Mouse (Mus musculus): Measurements from ENCODE around the gene Tdrd12. TPM values are rescaled to one million over a fixed set of nuclear protein-coding genes. Genes with fewer than 3 reads are reported as not detected.
"Not testable (repeated sequence)": the region's sequence is repeated elsewhere in the genome, so short reads cannot be mapped to it uniquely, and the experiment has no call there.

Tdrd12 gene
- 0.29 and 0.53 TPM in 2 replicates for polyA plus RNA-seq (2016; fragmentation: Nextera tagmentation; extraction: Ambion mirVana)

GRCm38 (mm10) chr7:35537562-35537961 is at the start of gene Tdrd12:
Gene Tdrd12 (minus strand): TSS chr7:35537745.
- H3K36me3 ChIP-seq: no peaks in the 10 kb centered on the region
- no peaks in the 10 kb centered on the region for H3K27me3 ChIP-seq (replicated peaks)
- 92% methylated on average over 17 of the region's 17 CpGs for WGBS

GRCm38 (mm10) chr7:35586906-35587445 is 49.4 kb upstream of the Tdrd12 start:
- peak overlapping the region; percentile 81 for H3K4me3 ChIP-seq
- ATAC-seq (ENCODE audit: low FRiP score, low read depth): no peak
- H3K4me1 ChIP-seq: peaks cover 26% of the 10 kb centered on the region
- peaks cover 4% of the 10 kb centered on the region; the same call in 1 of the 2 replicates for H3K36me3 ChIP-seq
- 23% methylated on average over 15 of the region's 15 CpGs for WGBS
- H3K27ac ChIP-seq: no peak overlapping the region
- peak overlapping the region; percentile 80; the same call in 1 of the 2 replicates for H3K9ac ChIP-seq
- peak overlapping the region; percentile 95 for H3K4me2 ChIP-seq (replicated peaks)
- H3K27me3 ChIP-seq (replicated peaks): peaks cover 34% of the 10 kb centered on the region
- no peaks in the 10 kb centered on the region for H3K9me3 ChIP-seq

More at GRCm38 (mm10) chr7:35537562-35537961, at the start of gene Tdrd12:
- Histone ChIP-seq H3K4me2 (replicated peaks) (no peak within 1 kb of the TSS), H3K9me3 (no peaks in the 10 kb centered on the region), H3K4me3 (no peak within 1 kb of the TSS), H3K9ac (no peak within 1 kb of the TSS), H3K27ac (no peak within 1 kb of the TSS), H3K4me1 (no peaks in the 10 kb centered on the region)
- ATAC-seq (ENCODE audit: low FRiP score, low read depth): no peak

- H3K4me1 ChIP-seq: peaks cover 26% of the 10 kb centered on the region
- under 1% methylated on average over 49 of the region's 49 CpGs for WGBS
These were observed 48.7 kb upstream of the Tdrd12 start, which contains the start of gene Ankrd27 for GRCm38 (mm10) chr7:35586055-35586905. Gene Ankrd27 (plus strand): TSS chr7:35586244.

GRCm38 (mm10) chr7:35585191-35586054 is 47.9 kb upstream of the Tdrd12 start, which contains the start of gene Rgs9bp:
Gene Rgs9bp (minus strand): TSS chr7:35585582.
- peak within 1 kb of the TSS; percentile 80 for H3K9ac ChIP-seq
- WGBS: under 1% methylated on average over 44 of the region's 45 CpGs
- H3K36me3 ChIP-seq: no peaks in the 10 kb centered on the region
- peak within 1 kb of the TSS; percentile 95 for H3K4me2 ChIP-seq (replicated peaks)
- peaks cover 34% of the 10 kb centered on the region for H3K27me3 ChIP-seq (replicated peaks)
- peak; percentile 75 for ATAC-seq (ENCODE audit: low FRiP score, low read depth)
- peaks cover 26% of the 10 kb centered on the region for H3K4me1 ChIP-seq
- peak within 1 kb of the TSS; percentile 81 for H3K4me3 ChIP-seq
- no peaks in the 10 kb centered on the region for H3K9me3 ChIP-seq
- no peak within 1 kb of the TSS for H3K27ac ChIP-seq

More at GRCm38 (mm10) chr7:35586055-35586905, 48.7 kb upstream of the Tdrd12 start, which contains the start of gene Ankrd27:
- Histone ChIP-seq H3K27me3 (replicated peaks) (peaks cover 34% of the 10 kb centered on the region), H3K4me3 (peak within 1 kb of the TSS; percentile 81), H3K9ac (peak within 1 kb of the TSS; percentile 80), H3K36me3 (no peaks in the 10 kb centered on the region), H3K27ac (no peak within 1 kb of the TSS), H3K9me3 (no peaks in the 10 kb centered on the region), H3K4me2 (replicated peaks) (peak within 1 kb of the TSS; percentile 95)
- peak; percentile 99 for ATAC-seq (ENCODE audit: low FRiP score, low read depth)

GRCm38 (mm10) chr7:35584786-35585190 is 47.2 kb upstream of the Tdrd12 start:
- peak overlapping the region; percentile 95 for H3K4me2 ChIP-seq (replicated peaks)
- WGBS: under 1% methylated on average over 50 of the region's 50 CpGs
- ATAC-seq (ENCODE audit: low FRiP score, low read depth): no peak
- peaks cover 26% of the 10 kb centered on the region for H3K4me1 ChIP-seq
- H3K36me3 ChIP-seq: no peaks in the 10 kb centered on the region
- no peak overlapping the region for H3K27ac ChIP-seq
- H3K9ac ChIP-seq: peak overlapping the region; percentile 50
- peaks cover 34% of the 10 kb centered on the region for H3K27me3 ChIP-seq (replicated peaks)
- no peaks in the 10 kb centered on the region for H3K9me3 ChIP-seq
- H3K4me3 ChIP-seq: peak overlapping the region; percentile 81

GRCm38 (mm10) chr7:35584068-35584785 is 46.7 kb upstream of the Tdrd12 start:
- peak overlapping the region; percentile 50; the same call in 1 of the 2 replicates for H3K9ac ChIP-seq
- peaks cover 26% of the 10 kb centered on the region for H3K4me1 ChIP-seq
- no peak for ATAC-seq (ENCODE audit: low FRiP score, low read depth)
- H3K4me3 ChIP-seq: peak overlapping the region; percentile 81
- H3K4me2 ChIP-seq (replicated peaks): peak overlapping the region; percentile 95
- no peaks in the 10 kb centered on the region for H3K9me3 ChIP-seq
- H3K27me3 ChIP-seq (replicated peaks): peaks cover 34% of the 10 kb centered on the region
- H3K27ac ChIP-seq: no peak overlapping the region
- 4% methylated on average over 36 of the region's 36 CpGs for WGBS
- no peaks in the 10 kb centered on the region for H3K36me3 ChIP-seq

- H3K9me3 ChIP-seq: no peaks in the 10 kb centered on the region
- peaks cover 26% of the 10 kb centered on the region for H3K4me1 ChIP-seq
- WGBS: 20% methylated on average over 11 of the region's 11 CpGs
- H3K4me3 ChIP-seq: no peak overlapping the region
- no peak overlapping the region for H3K9ac ChIP-seq
- no peaks in the 10 kb centered on the region for H3K36me3 ChIP-seq
- no peak overlapping the region for H3K27ac ChIP-seq
- no peak overlapping the region for H3K4me2 ChIP-seq (replicated peaks)
- H3K27me3 ChIP-seq (replicated peaks): peaks cover 34% of the 10 kb centered on the region
- no peak for ATAC-seq (ENCODE audit: low FRiP score, low read depth)
These were observed 46.0 kb upstream of the Tdrd12 start for GRCm38 (mm10) chr7:35583476-35584025.

- Histone ChIP-seq H3K4me2 (replicated peaks) (no peak overlapping the region), H3K4me3 (no peak overlapping the region), H3K9me3 (no peaks in the 10 kb centered on the region), H3K9ac (no peak overlapping the region), H3K36me3 (no peaks in the 10 kb centered on the region), H3K4me1 (peaks cover 25% of the 10 kb centered on the region), H3K27me3 (replicated peaks) (peaks cover 34% of the 10 kb centered on the region), H3K27ac (no peak overlapping the region)
- ATAC-seq (ENCODE audit: low FRiP score, low read depth): no peak
- 74% methylated on average over 5 of the region's 5 CpGs for WGBS
These were observed 45.2 kb upstream of the Tdrd12 start for GRCm38 (mm10) chr7:35582719-35583118.

GRCm38 (mm10) chr7:35579849-35580248 is 42.3 kb upstream of the Tdrd12 start:
- no peak overlapping the region for H3K4me2 ChIP-seq (replicated peaks)
- peaks cover 7% of the 10 kb centered on the region for H3K4me1 ChIP-seq
- WGBS: 41% methylated on average over 4 of the region's 4 CpGs
- no peaks in the 10 kb centered on the region for H3K9me3 ChIP-seq
- no peak for ATAC-seq (ENCODE audit: low FRiP score, low read depth)
- H3K27ac ChIP-seq: no peak overlapping the region
- H3K27me3 ChIP-seq (replicated peaks): peaks cover 27% of the 10 kb centered on the region
- no peak overlapping the region for H3K9ac ChIP-seq
- no peaks in the 10 kb centered on the region for H3K36me3 ChIP-seq
- no peak overlapping the region for H3K4me3 ChIP-seq

GRCm38 (mm10) chr7:35570883-35571282 is 33.3 kb upstream of the Tdrd12 start:
- H3K4me3 ChIP-seq; H3K9ac ChIP-seq; H3K36me3 ChIP-seq; H3K27me3 ChIP-seq (replicated peaks); ATAC-seq (ENCODE audit: low FRiP score, low read depth); H3K4me1 ChIP-seq; H3K4me2 ChIP-seq (replicated peaks); H3K9me3 ChIP-seq; H3K27ac ChIP-seq: not testable (repeated sequence)
- 24% methylated on average over 6 of the region's 6 CpGs for WGBS

GRCm38 (mm10) chr7:35569724-35570123 is 32.2 kb upstream of the Tdrd12 start:
- not testable (repeated sequence) for H3K9me3 ChIP-seq; H3K9ac ChIP-seq; H3K36me3 ChIP-seq; ATAC-seq (ENCODE audit: low FRiP score, low read depth); H3K27me3 ChIP-seq (replicated peaks); H3K27ac ChIP-seq; H3K4me2 ChIP-seq (replicated peaks); H3K4me3 ChIP-seq; H3K4me1 ChIP-seq
- 91% methylated on average over 4 of the region's 4 CpGs for WGBS

Data from neural tube, embryonic 12.5 days (tissue).